ENCODE assay signal across 9 mouse cellular contexts in genomic region chr12:64104214-64104613, GRCm38 (mm10).
DNase-seq lines count a peak whose midpoint lies in the region; ATAC-seq and TF ChIP-seq lines count a peak whose summit lies in the region.
"Had no signal": no experiment of that assay in that cellular context is flagged by ENCODE, and none has a peak within 500 bp of the region (broad histone marks: within the 10 kb centered on the region; RNA-seq: fewer than 3 reads in every experiment).

No protein-coding gene starts in this region.

- no peak for ATAC-seq in liver, embryonic 12.5 days
- no peak for ATAC-seq in Patski

- TF ChIP-seq CTCF in liver, adult 2 months (IDR thresholded peaks at IDR 0.05; ENCODE audit: low read depth, low read length) = no peak
- peak; percentile 36 for TF ChIP-seq CTCF in Patski (IDR thresholded peaks at IDR 0.05)

- H3K4me3 ChIP-seq in liver, adult 2 months (ENCODE audit: insufficient read depth, low read depth, low read length) = no peak overlapping the region
- no peak overlapping the region for H3K4me3 ChIP-seq in liver, embryonic 12.5 days
- H3K4me3 ChIP-seq: lung, embryonic 15.5 days had no signal

- H3K9me3 ChIP-seq in liver, embryonic 12.5 days (replicated peaks) = no peaks in the 10 kb centered on the region
- H3K9me3 ChIP-seq: lung, embryonic 15.5 days had no signal

- no peak overlapping the region for H3K4me2 ChIP-seq in liver, embryonic 12.5 days
- H3K4me2 ChIP-seq: lung, embryonic 15.5 days had no signal

- TF ChIP-seq POLR2A in liver, adult 2 months (IDR thresholded peaks at IDR 0.05; ENCODE audit: extremely low read depth, insufficient read depth, low read length) = no peak

- CTCF ChIA-PET in Patski (lab: Charles Lee) = no interaction called here

- no peaks in the 10 kb centered on the region for H3K27me3 ChIP-seq in liver, adult 2 months (ENCODE audit: control insufficient read depth, insufficient read depth, low read length)
- H3K27me3 ChIP-seq in liver, embryonic 12.5 days (replicated peaks) = no peaks in the 10 kb centered on the region
- no peaks in the 10 kb centered on the region for H3K27me3 ChIP-seq in Patski
- H3K27me3 ChIP-seq: lung, embryonic 15.5 days had no signal

- no peaks in the 10 kb centered on the region for H3K36me3 ChIP-seq in liver, adult 2 months (ENCODE audit: control insufficient read depth, insufficient read depth, low read length)
- H3K36me3 ChIP-seq in liver, embryonic 12.5 days = no peaks in the 10 kb centered on the region
- H3K36me3 ChIP-seq: lung, embryonic 15.5 days had no signal

- POLR2A ChIA-PET in Patski (lab: Charles Lee) = no interaction called here

- H3K4me1 ChIP-seq in liver, adult 2 months (ENCODE audit: control insufficient read depth, insufficient read depth, low read length) = no peaks in the 10 kb centered on the region
- no peaks in the 10 kb centered on the region for H3K4me1 ChIP-seq in liver, embryonic 12.5 days
- H3K4me1 ChIP-seq: lung, embryonic 15.5 days had no signal

- peak; percentile 1 to 19 for DNase-seq in frontal cortex, postnatal 36 days (ENCODE audit: low spot score in 2 of 2)
- no peak for DNase-seq in frontal cortex, postnatal 14 days (ENCODE audit: low spot score in 2 of 2)
- DNase-seq in liver, adult 2 months (ENCODE audit: extremely low read depth, low read depth, low spot score) = peak; percentile 7
- DNase-seq in Patski (ENCODE audit: low read depth, low spot score) = no peak
- DNase-seq in left cerebral cortex, postnatal 10 days (ENCODE audit: extremely low spot score in 1 of 2, low spot score in 2 of 2) = peak; percentile 7 to 11
- DNase-seq in natural killer cell, adult 2 months (ENCODE audit: low spot score in 2 of 2) = no peak
- DNase-seq in heart, adult 9 months (ENCODE audit: low spot score in 2 of 2) = no peak

- WGBS in liver, adult 2 months = 25% methylated on average over 2 of the region's 2 CpGs
- WGBS in liver, embryonic 12.5 days (ENCODE audit: insufficient replicate concordance) = 29% methylated on average over 2 of the region's 2 CpGs

- H3K79me2 ChIP-seq in liver, adult 2 months (ENCODE audit: control insufficient read depth, insufficient read depth, low read length) = no peaks in the 10 kb centered on the region

- no peak overlapping the region for H3K9ac ChIP-seq in liver, adult 2 months (ENCODE audit: low read depth, low read length)
- no peak overlapping the region for H3K9ac ChIP-seq in liver, embryonic 12.5 days
- H3K9ac ChIP-seq: lung, embryonic 15.5 days had no signal

- in situ Hi-C loops in Patski (cut with MboI; ENCODE audit: low pct_unique_long_range_greater_than_20kb) = no loop called here

- intact Hi-C loops in left cerebral cortex, postnatal 10 days (cut with DNase I) = no loop called here

- H3K27ac ChIP-seq in liver, adult 2 months (replicated peaks; ENCODE audit: insufficient read depth, low read depth, low read length) = no peak overlapping the region
- no peak overlapping the region for H3K27ac ChIP-seq in liver, embryonic 12.5 days
- H3K27ac ChIP-seq: lung, embryonic 15.5 days had no signal

Comparison
In these comparisons a context has a peak if more than half of its experiments do, and no peak if none do; other contexts are left out.
1. DNase-seq: peak in frontal cortex, postnatal 36 days (2 of 2), liver, adult 2 months (single experiment) and left cerebral cortex, postnatal 10 days (2 of 2); none in frontal cortex, postnatal 14 days (0 of 2), Patski (single experiment), natural killer cell, adult 2 months (0 of 2) and heart, adult 9 months (0 of 2).